Mouse (Mus musculus): ENCODE results near the gene Fibp.

GRCm38 (mm10) chr19:5459896-5460295, 519 bp upstream of the Fibp start:
- TF ChIP-seq CTCF (IDR thresholded peaks at IDR 0.05; ENCODE audit: extremely low read depth, insufficient read length, insufficient replicate concordance, low read depth, low read length), result no peak
- TF ChIP-seq POLR2A (IDR thresholded peaks at IDR 0.05; ENCODE audit: low read depth, low read length), result no peak

Measured in small intestine, adult 2 months (tissue).